Mouse (Mus musculus) forebrain, embryonic 16.5 days (tissue): ENCODE measurements around the gene Crybb1. TPM values are rescaled to one million over a fixed set of nuclear protein-coding genes. Genes with fewer than 3 reads are reported as not detected.
A peak's percentile ranks its signal among the peaks of the same experiment; 100 is the strongest.

Experiments
- ATAC-seq: fragments of 200-750 bp; cut with Nextera tagmentation; 2 replicates; pipeline ENCODE4 v1.8.0; 2017; ENCODE audit warnings: mild to moderate bottlenecking, moderate library complexity
- H3K27ac ChIP-seq: fragments of 300-500 bp; sonication (generic); 2 replicates; pipeline ENCODE4 v1.5.1; 2014; ENCODE audit warnings: low read length, control low read depth
- H3K27me3 ChIP-seq: fragments of 300-500 bp; sonication (generic); replicated peaks from 2 replicates; pipeline ENCODE4 v1.6.1; 2014; ENCODE audit warnings: low read length; ENCODE audit not compliant: control insufficient read depth, insufficient read depth
- H3K36me3 ChIP-seq: fragments of 300-500 bp; sonication (generic); 2 replicates; pipeline ENCODE4 v1.6.1; 2014; ENCODE audit not compliant: control insufficient read depth, insufficient read depth
- H3K4me1 ChIP-seq: fragments of 300-500 bp; sonication (generic); replicated peaks from 2 replicates; pipeline ENCODE4 v1.6.1; 2014; ENCODE audit warnings: low read length; ENCODE audit not compliant: control insufficient read depth, insufficient read depth
- H3K4me2 ChIP-seq: fragments of 300-500 bp; sonication (generic); 2 replicates; pipeline ENCODE4 v1.6.1; 2014; ENCODE audit warnings: mild to moderate bottlenecking, low read length, control low read depth
- H3K4me3 ChIP-seq: fragments of 300-500 bp; sonication (generic); replicated peaks from 2 replicates; pipeline ENCODE4 v1.5.1; 2014; ENCODE audit warnings: mild to moderate bottlenecking, low read length, control low read depth
- H3K9ac ChIP-seq: fragments of 300-500 bp; sonication (generic); replicated peaks from 2 replicates; pipeline ENCODE4 v1.6.1; 2014; ENCODE audit warnings: low read depth, low read length, control low read depth
- H3K9me3 ChIP-seq: fragments of 300-500 bp; sonication (generic); 2 replicates; pipeline ENCODE4 v1.6.1; 2016; ENCODE audit warnings: low read length; ENCODE audit not compliant: control insufficient read depth
- WGBS: fragments of 180-500 bp; shearing (Covaris S2); extraction: QIAGEN DNeasy Blood & Tissue Kit; methylation state at CpG from one replicate; pipeline ENCODE4 v1.1.7; 2014; 5-methylcytosine and 5-hydroxymethylcytosine counted together
- polyA plus RNA-seq: library from polyadenylated mRNA; unstranded; fragments of >200 nt; fragmentation: Nextera tagmentation; extraction: Ambion mirVana; gene quantifications from 2 replicates; pipeline ENCODE4 v1.2.1, GENCODE M21; 2015

Gene Crybb1
- polyA plus RNA-seq, 1 experiment from 2014 or later, result 5.8 TPM

DNA sequence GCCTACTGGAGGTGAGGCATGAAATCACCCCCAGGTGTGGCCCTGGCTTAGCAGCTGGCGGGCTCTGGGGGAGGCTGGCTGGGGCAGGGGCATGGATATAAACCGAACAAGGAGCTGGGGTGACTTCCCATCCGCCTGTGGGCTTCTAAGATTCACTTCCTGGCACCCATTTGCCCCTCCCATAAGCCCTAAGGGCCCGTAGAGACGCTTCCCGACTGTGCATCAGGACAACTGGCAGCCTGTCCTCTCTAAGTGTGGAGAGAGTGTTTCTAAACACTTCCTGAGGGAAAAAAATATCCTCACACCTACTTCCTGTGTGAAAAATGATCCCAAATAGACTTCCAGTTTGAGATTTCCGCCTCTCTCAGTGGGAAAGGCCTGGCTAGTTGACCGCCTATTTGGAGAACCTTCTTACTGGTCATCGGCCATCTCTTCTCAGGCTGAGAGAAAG lies 39.8 kb upstream of the Crybb1 start:
- Histone ChIP-seq H3K9ac (peak overlapping the region; percentile 45), H3K36me3 (peaks cover 3% of the 10 kb centered on the region; the same call in 1 of the 2 replicates), H3K27ac (peak overlapping the region; percentile 59), H3K4me3 (peak overlapping the region; percentile 3; the same call in 1 of the 2 replicates), H3K27me3 (no peaks in the 10 kb centered on the region), H3K4me1 (peaks cover 49% of the 10 kb centered on the region), H3K9me3 (no peaks in the 10 kb centered on the region), H3K4me2 (peak overlapping the region; percentile 35)
- ATAC-seq, result no peak
- 22% methylated on average over 9 of the region's 9 CpGs for WGBS

DNA sequence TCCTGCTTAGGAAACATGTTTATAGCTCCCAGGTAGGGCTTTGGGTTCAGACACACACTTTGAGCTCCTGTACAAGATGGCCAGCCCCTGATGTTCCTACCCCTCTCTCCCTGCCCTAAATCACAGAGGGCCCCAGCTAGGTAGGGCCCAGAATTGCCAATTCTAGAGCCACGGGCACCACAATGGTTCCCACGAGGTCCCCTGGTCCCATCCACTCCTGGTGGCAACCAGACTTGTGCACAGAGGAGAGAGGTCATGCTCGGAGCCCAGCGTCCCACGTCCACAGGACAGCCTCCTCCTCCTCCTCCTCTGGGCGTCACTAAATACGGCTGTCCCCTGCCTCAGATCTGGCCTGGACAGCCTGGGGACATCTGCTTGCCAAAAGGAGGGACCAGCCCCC lies 39.3 kb upstream of the Crybb1 start:
- 59% methylated on average over 7 of the region's 7 CpGs for WGBS
- Histone ChIP-seq H3K4me3 (no peak overlapping the region), H3K27ac (0 out of 2 replicates have a peak overlapping the region, but pooled peaks have one; percentile 59), H3K4me1 (peaks cover 49% of the 10 kb centered on the region), H3K4me2 (no peak overlapping the region), H3K36me3 (peaks cover 3% of the 10 kb centered on the region; the same call in 1 of the 2 replicates), H3K9ac (no peak overlapping the region), H3K27me3 (no peaks in the 10 kb centered on the region), H3K9me3 (no peaks in the 10 kb centered on the region)
- no peak for ATAC-seq

DNA sequence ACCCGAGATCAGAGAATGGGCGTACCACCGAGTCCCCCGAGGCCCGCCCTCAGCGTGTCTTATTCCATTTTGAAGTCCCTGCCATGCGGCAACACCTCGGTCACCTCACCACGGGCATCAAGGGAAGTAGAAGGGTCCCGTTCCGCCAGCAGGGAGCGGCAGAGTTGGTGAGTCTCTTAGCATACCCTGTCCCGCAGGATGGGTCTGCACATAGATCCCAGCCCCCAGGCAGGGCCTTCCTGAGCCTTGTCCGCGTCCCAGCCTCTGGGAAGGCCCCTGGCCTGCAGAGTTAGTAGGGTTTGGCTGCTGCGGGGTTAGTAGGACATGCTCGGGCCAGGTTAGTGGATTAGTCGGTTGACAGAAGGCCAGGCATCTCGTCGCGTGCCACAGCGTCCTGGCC lies 38.6 kb upstream of the Crybb1 start:
- peaks cover 49% of the 10 kb centered on the region for H3K4me1 ChIP-seq
- H3K27me3 ChIP-seq, result no peaks in the 10 kb centered on the region
- H3K27ac ChIP-seq, result no peak overlapping the region
- WGBS, result 42% methylated on average over 22 of the region's 22 CpGs
- H3K4me2 ChIP-seq, result no peak overlapping the region
- no peak overlapping the region for H3K9ac ChIP-seq
- no peak for ATAC-seq
- H3K4me3 ChIP-seq, result no peak overlapping the region
- H3K36me3 ChIP-seq, result peaks cover 6% of the 10 kb centered on the region
- H3K9me3 ChIP-seq, result no peaks in the 10 kb centered on the region

DNA sequence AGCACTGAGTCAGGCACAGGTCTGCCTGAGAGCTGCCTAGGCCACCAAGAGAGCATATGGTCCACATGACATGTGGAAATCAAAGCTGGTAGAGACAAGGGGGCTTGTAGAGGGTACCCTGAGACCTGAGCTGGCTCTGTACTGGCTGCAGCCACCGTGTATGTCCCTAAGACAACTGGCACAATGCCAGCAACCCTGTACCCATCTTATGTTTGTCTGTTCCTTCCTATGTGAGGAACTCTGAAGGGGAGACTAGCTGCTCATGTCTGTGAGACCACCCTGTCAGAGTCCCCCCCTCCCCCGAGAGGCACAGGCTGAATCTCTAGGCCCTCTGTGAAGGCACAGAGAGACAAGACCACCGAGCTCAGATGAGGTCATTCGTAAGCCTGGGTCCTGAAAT lies 36.9 kb upstream of the Crybb1 start:
- 72% methylated on average over 4 of the region's 4 CpGs for WGBS
- ATAC-seq, result no peak
- Histone ChIP-seq H3K4me2 (no peak overlapping the region), H3K36me3 (peaks cover 9% of the 10 kb centered on the region), H3K9me3 (no peaks in the 10 kb centered on the region), H3K9ac (no peak overlapping the region), H3K4me3 (no peak overlapping the region), H3K4me1 (peaks cover 39% of the 10 kb centered on the region), H3K27ac (no peak overlapping the region), H3K27me3 (no peaks in the 10 kb centered on the region)

DNA sequence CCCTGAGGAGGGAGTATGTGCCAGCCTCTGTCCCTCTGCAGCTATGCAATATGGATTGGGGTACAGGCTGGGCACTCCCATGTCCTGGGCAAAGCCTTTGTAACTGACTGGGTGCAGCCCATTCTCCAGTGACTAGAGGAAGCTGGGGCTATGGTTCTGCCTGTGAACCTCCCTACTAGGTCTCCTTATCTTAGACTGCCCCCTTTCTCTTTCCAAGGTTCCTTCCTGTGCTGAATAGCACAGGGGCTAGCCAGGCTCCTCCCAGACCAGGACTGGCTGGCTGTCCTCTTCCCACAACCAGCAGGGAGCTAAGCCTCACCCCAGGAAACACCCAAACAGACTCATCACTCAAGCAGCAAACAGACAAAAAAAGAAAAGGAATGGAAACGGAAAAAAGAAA lies 36.2 kb upstream of the Crybb1 start:
- WGBS, result 33% methylated on average over 1 of the region's 1 CpGs
- Histone ChIP-seq H3K4me3 (no peak overlapping the region), H3K27me3 (no peaks in the 10 kb centered on the region), H3K4me1 (peaks cover 38% of the 10 kb centered on the region), H3K36me3 (peaks cover 10% of the 10 kb centered on the region), H3K9ac (no peak overlapping the region), H3K27ac (no peak overlapping the region), H3K9me3 (no peaks in the 10 kb centered on the region), H3K4me2 (no peak overlapping the region)
- no peak for ATAC-seq

DNA sequence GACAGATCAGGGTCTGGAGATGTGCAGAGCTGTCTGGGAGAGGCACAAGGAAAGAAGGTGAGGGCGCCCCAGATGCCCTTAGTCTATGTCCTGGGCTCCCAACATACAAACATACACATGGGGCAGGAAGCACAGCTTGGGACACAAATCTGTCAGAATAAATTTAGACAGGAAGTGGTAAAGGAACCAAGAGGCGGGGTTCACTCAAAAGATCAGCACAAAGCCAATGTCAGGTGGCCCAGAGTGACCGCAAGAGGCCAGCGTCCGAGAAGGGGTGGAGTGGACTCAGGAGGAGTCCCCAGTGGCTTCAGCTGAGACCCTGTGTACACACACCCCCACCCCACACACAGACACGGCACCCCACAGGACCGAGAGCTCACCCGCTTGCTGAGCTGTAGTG lies 35.4 kb upstream of the Crybb1 start:
- H3K4me2 ChIP-seq, result no peak overlapping the region
- WGBS, result 88% methylated on average over 8 of the region's 8 CpGs
- peaks cover 38% of the 10 kb centered on the region for H3K4me1 ChIP-seq
- no peaks in the 10 kb centered on the region for H3K27me3 ChIP-seq
- no peaks in the 10 kb centered on the region for H3K9me3 ChIP-seq
- no peak for ATAC-seq
- no peak overlapping the region for H3K27ac ChIP-seq
- no peak overlapping the region for H3K9ac ChIP-seq
- H3K4me3 ChIP-seq, result no peak overlapping the region
- peaks cover 10% of the 10 kb centered on the region for H3K36me3 ChIP-seq

DNA sequence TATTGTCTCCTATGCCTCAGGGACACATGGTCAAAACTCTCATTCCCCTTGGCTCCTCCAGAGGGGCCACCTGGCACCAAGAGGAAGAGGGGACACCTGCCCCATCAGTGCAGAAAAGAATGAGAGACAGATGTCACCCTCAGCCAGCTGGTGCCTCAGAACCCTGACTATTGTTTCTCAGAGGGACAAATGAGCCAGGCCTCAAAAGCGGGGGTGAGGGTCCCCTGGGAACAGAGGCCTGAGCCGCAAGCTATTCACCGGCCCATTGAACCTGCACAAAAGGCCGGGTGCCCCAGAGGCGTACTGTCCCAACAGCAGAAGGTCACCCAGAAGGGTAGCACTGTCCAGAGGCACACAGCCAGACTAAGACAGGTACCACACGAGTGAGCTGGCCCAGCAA lies 30.0 kb upstream of the Crybb1 start:
- Histone ChIP-seq H3K27me3 (no peaks in the 10 kb centered on the region), H3K4me3 (peak overlapping the region; percentile 28), H3K4me1 (peaks cover 41% of the 10 kb centered on the region), H3K9ac (peak overlapping the region; percentile 47), H3K27ac (no peak overlapping the region), H3K4me2 (peak overlapping the region; percentile 93), H3K9me3 (no peaks in the 10 kb centered on the region), H3K36me3 (peaks cover 7% of the 10 kb centered on the region)
- ATAC-seq, result no peak
- WGBS, result 18% methylated on average over 6 of the region's 6 CpGs

DNA sequence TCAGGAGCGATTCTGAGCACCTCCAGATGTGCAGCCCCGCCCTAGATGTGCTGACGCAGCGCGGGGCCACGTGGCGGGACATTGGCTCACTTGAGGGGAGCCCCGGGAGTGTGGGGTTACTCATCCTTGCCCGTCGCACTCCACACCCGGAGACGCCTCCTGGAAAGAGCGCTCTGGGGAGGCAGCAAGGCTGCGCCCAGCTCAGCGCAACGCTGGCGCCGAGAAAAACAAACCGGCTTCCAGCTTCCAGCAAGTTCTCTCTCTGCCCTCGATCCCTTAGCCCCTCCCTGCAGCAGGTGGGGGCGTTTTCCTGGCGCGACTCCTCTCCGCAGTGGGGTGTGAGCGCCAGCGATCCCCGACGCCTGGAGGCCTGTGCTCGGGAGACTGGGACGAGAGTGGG lies 28.3 kb upstream of the Crybb1 start:
- under 1% methylated on average over 30 of the region's 30 CpGs for whole genome bisulfite sequencing
- peaks cover 40% of the 10 kb centered on the region for H3K4me1 ChIP-seq
- H3K27ac ChIP-seq, result peak overlapping the region; percentile 93

DNA sequence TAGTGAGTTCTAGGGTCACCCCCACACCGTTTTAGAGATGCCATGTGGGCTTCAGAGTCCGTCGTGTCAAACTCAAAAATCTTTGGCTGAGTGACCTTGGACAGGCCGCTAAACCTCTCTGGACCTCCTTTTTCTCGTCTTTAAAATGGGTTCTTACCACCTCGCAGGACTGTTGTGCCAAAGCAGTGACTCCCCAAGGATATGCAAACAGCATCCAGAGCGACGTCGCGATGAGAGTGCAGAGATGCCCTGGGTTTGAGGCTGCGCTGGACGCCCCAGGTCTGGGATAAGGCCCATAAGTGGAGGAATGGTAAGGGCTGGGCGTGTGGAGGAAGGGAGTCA lies 27.7 kb upstream of the Crybb1 start:
- ATAC-seq, result no peak; the same call in none of the 2 replicates
- H3K4me3 ChIP-seq, result peak overlapping the region; percentile 68
- no peaks in the 10 kb centered on the region for H3K9me3 ChIP-seq
- H3K27me3 ChIP-seq, result no peaks in the 10 kb centered on the region
- H3K4me2 ChIP-seq, result peak overlapping the region; percentile 93
- peak overlapping the region; percentile 96 for H3K9ac ChIP-seq
- H3K4me1 ChIP-seq, result peaks cover 40% of the 10 kb centered on the region
- under 1% methylated on average over 13 of the region's 13 CpGs for WGBS
- peak overlapping the region; percentile 93 for H3K27ac ChIP-seq
- peaks cover 4% of the 10 kb centered on the region; the same call in 1 of the 2 replicates for H3K36me3 ChIP-seq

More for the DNA sequence above, 28.3 kb upstream of the Crybb1 start:
- H3K27me3 ChIP-seq, result no peaks in the 10 kb centered on the region
- H3K4me3 ChIP-seq, result peak overlapping the region; percentile 68
- peaks cover 4% of the 10 kb centered on the region; the same call in 1 of the 2 replicates for H3K36me3 ChIP-seq
- H3K9me3 ChIP-seq, result no peaks in the 10 kb centered on the region
- peak; percentile 21 for ATAC-seq
- H3K4me2 ChIP-seq, result peak overlapping the region; percentile 93
- H3K9ac ChIP-seq, result peak overlapping the region; percentile 96
